Mouse (Mus musculus) hindbrain, embryonic 16.5 days (tissue): Measurements from ENCODE around the gene Slc24a1. TPM values are rescaled to one million over a fixed set of nuclear protein-coding genes. Genes with fewer than 3 reads are reported as not detected.

Source experiments
- ATAC-seq: fragments of 200-750 bp; cut with Nextera tagmentation; 2 replicates; pipeline ENCODE4 v1.8.0; 2017; ENCODE audit warnings: moderate TSS enrichment, moderate library complexity
- H3K27ac ChIP-seq: fragments of 300-500 bp; sonication (generic); 2 replicates; pipeline ENCODE4 v1.5.1; 2014; ENCODE audit warnings: low read depth, mild to moderate bottlenecking, control low read depth, low read length, moderate library complexity
- H3K27me3 ChIP-seq: fragments of 300-500 bp; sonication (generic); replicated peaks from 2 replicates; pipeline ENCODE4 v1.6.1; 2014; ENCODE audit warnings: low read length; ENCODE audit not compliant: control insufficient read depth, insufficient read depth
- H3K36me3 ChIP-seq: fragments of 300-500 bp; sonication (generic); 2 replicates; pipeline ENCODE4 v1.6.1; 2014; ENCODE audit warnings: mild to moderate bottlenecking, low read length, moderate library complexity, mixed read lengths; ENCODE audit not compliant: control insufficient read depth, insufficient read depth
- H3K4me1 ChIP-seq: fragments of 300-500 bp; sonication (generic); 2 replicates; pipeline ENCODE4 v1.6.1; 2014; ENCODE audit warnings: low read depth, low read length; ENCODE audit not compliant: control insufficient read depth, insufficient read depth
- H3K4me2 ChIP-seq: fragments of 300-500 bp; sonication (generic); 2 replicates; pipeline ENCODE4 v1.6.1; 2014; ENCODE audit warnings: mild to moderate bottlenecking, low read length, control low read depth, moderate library complexity
- H3K4me3 ChIP-seq: fragments of 300-500 bp; sonication (generic); 2 replicates; pipeline ENCODE4 v1.5.1; 2014; ENCODE audit warnings: mild to moderate bottlenecking, low read length, control low read depth, moderate library complexity
- H3K9ac ChIP-seq: fragments of 300-500 bp; sonication (generic); 2 replicates; pipeline ENCODE4 v1.6.1; 2014; ENCODE audit warnings: low read depth, mild to moderate bottlenecking, control low read depth, low read length, moderate library complexity
- H3K9me3 ChIP-seq: fragments of 300-500 bp; sonication (generic); 2 replicates; pipeline ENCODE4 v1.6.1; 2014; ENCODE audit warnings: mild to moderate bottlenecking, low read length, moderate library complexity; ENCODE audit not compliant: control insufficient read depth
- WGBS: fragments of 180-500 bp; shearing (Covaris S2); extraction: QIAGEN DNeasy Blood & Tissue Kit; methylation state at CpG from one replicate; pipeline ENCODE4 v1.1.7; 2014; 5-methylcytosine and 5-hydroxymethylcytosine counted together
- microRNA-seq: library from miRNA; unstranded; fragments of <30 nt; microRNA quantifications from one replicate; pipeline ENCODE4, GENCODE M21; 2017
- polyA plus RNA-seq: library from polyadenylated mRNA; unstranded; fragments of >200 nt; fragmentation: Nextera tagmentation; extraction: Ambion mirVana; gene quantifications from 2 replicates; pipeline ENCODE4 v1.2.1, GENCODE M21; 2015

Gene Slc24a1
- polyA plus RNA-seq, 1 experiment from 2014 or later, result 0.04 TPM

- Histone ChIP-seq H3K36me3 (peaks cover 8% of the 10 kb centered on the region), H3K27me3 (no peaks in the 10 kb centered on the region), H3K9ac (no peak overlapping the region), H3K9me3 (no peaks in the 10 kb centered on the region), H3K4me1 (no peaks in the 10 kb centered on the region), H3K4me2 (no peak overlapping the region), H3K27ac (no peak overlapping the region), H3K4me3 (no peak overlapping the region)
- WGBS, result 49% methylated on average over 4 of the region's 4 CpGs
- no peak for ATAC-seq
Observed at GRCm38 (mm10) chr9:64902866-64903265, 48.5 kb downstream of the Slc24a1 start.

GRCm38 (mm10) chr9:64896605-64897004, 54.8 kb downstream of the Slc24a1 start:
- ATAC-seq, result no peak
- no peaks in the 10 kb centered on the region for H3K9me3 ChIP-seq
- H3K4me1 ChIP-seq, result no peaks in the 10 kb centered on the region
- peaks cover 21% of the 10 kb centered on the region for H3K36me3 ChIP-seq
- H3K4me2 ChIP-seq, result no peak overlapping the region
- H3K4me3 ChIP-seq, result no peak overlapping the region
- 91% methylated on average over 10 of the region's 10 CpGs for WGBS
- no peak overlapping the region for H3K9ac ChIP-seq
- no peaks in the 10 kb centered on the region for H3K27me3 ChIP-seq
- H3K27ac ChIP-seq, result no peak overlapping the region

GRCm38 (mm10) chr9:64886008-64886407, 65.4 kb downstream of the Slc24a1 start:
- Histone ChIP-seq H3K4me1 (no peaks in the 10 kb centered on the region), H3K9ac (no peak overlapping the region), H3K4me3 (no peak overlapping the region), H3K9me3 (no peaks in the 10 kb centered on the region), H3K36me3 (no peaks in the 10 kb centered on the region), H3K4me2 (no peak overlapping the region), H3K27me3 (no peaks in the 10 kb centered on the region), H3K27ac (no peak overlapping the region)
- WGBS, result 80% methylated on average over 5 of the region's 5 CpGs
- no peak for ATAC-seq

Small RNA genes lying within 50 kb of the gene (microRNA-seq; reads per million reads assigned to microRNA genes)
- not detected for gene Gm25640

Other genes with a start within 250 kb of the Slc24a1 start
- gene Rab11a, start 213.8 kb downstream of the Slc24a1 start, polyA plus RNA-seq, result 441 and 466 TPM in 2 replicates
- 9.2 and 9.3 TPM in 2 replicates for gene Dennd4a, start 140.3 kb downstream of the Slc24a1 start, polyA plus RNA-seq
- 32.1 and 37.1 TPM in 2 replicates for gene Ints14, start 9.3 kb upstream of the Slc24a1 start, polyA plus RNA-seq
- gene Hacd3, start 70.1 kb upstream of the Slc24a1 start, polyA plus RNA-seq, result 247 and 254 TPM in 2 replicates
- gene Dpp8, start 80.8 kb upstream of the Slc24a1 start, polyA plus RNA-seq, result 33.1 and 37.7 TPM in 2 replicates
- gene Igdcc4, start 149.9 kb upstream of the Slc24a1 start, polyA plus RNA-seq, result 12.8 and 17.7 TPM in 2 replicates
- 4.4 and 9.0 TPM in 2 replicates for gene Igdcc3, start 189.6 kb upstream of the Slc24a1 start, polyA plus RNA-seq
- gene Parp16, start 243.7 kb upstream of the Slc24a1 start, polyA plus RNA-seq, result 7.7 and 8.3 TPM in 2 replicates